Mouse (Mus musculus) heart, embryonic 16.5 days (tissue): ENCODE measurements at regions not wholly inside any gene's neighbourhood (a gene's known extent, or its start where the extent isn't known, plus 50 kb on each side); places are given as distances from the start of the nearest gene placed in this dataset.

Source experiments
- ATAC-seq: fragments of 200-750 bp; cut with Nextera tagmentation; replicated peaks from 2 replicates; pipeline ENCODE4 v1.8.0; 2017; ENCODE audit warnings: moderate number of reproducible peaks; ENCODE audit not compliant: insufficient read depth, low FRiP score; ENCODE audit errors: extremely low read depth
- H3K27ac ChIP-seq: fragments of 300-500 bp; sonication (generic); 2 replicates; pipeline ENCODE4 v1.5.1; 2014; ENCODE audit warnings: mild to moderate bottlenecking, low read length, control low read depth, moderate library complexity
- H3K27me3 ChIP-seq: fragments of 300-500 bp; sonication (generic); 2 replicates; pipeline ENCODE4 v1.6.1; 2014; ENCODE audit warnings: low read length, mixed read lengths; ENCODE audit not compliant: control insufficient read depth, insufficient read depth
- H3K36me3 ChIP-seq: fragments of 300-500 bp; sonication (generic); 2 replicates; pipeline ENCODE4 v1.6.1; 2014; ENCODE audit not compliant: control insufficient read depth, insufficient read depth
- H3K4me1 ChIP-seq: fragments of 300-500 bp; sonication (generic); 2 replicates; pipeline ENCODE4 v1.6.1; 2014; ENCODE audit warnings: low read length, mixed read lengths; ENCODE audit not compliant: control insufficient read depth, insufficient read depth
- H3K4me2 ChIP-seq: fragments of 300-500 bp; sonication (generic); 2 replicates; pipeline ENCODE4 v1.6.1; 2014; ENCODE audit warnings: low read depth, mild to moderate bottlenecking, control low read depth, low read length
- H3K4me3 ChIP-seq: fragments of 300-500 bp; sonication (generic); 2 replicates; pipeline ENCODE4 v1.5.1; 2014; ENCODE audit warnings: mild to moderate bottlenecking, control low read depth, low read length
- H3K9ac ChIP-seq: fragments of 300-500 bp; sonication (generic); 2 replicates; pipeline ENCODE4 v1.6.1; 2014; ENCODE audit warnings: low read length, control low read depth
- H3K9me3 ChIP-seq: fragments of 300-500 bp; sonication (generic); replicated peaks from 2 replicates; pipeline ENCODE4 v1.6.1; 2016; ENCODE audit warnings: low read length; ENCODE audit not compliant: control insufficient read depth
- WGBS: fragments of 180-500 bp; shearing (Covaris S2); extraction: QIAGEN DNeasy Blood & Tissue Kit; methylation state at CpG from one replicate; pipeline ENCODE4 v1.1.7; 2014; 5-methylcytosine and 5-hydroxymethylcytosine counted together

DNA sequence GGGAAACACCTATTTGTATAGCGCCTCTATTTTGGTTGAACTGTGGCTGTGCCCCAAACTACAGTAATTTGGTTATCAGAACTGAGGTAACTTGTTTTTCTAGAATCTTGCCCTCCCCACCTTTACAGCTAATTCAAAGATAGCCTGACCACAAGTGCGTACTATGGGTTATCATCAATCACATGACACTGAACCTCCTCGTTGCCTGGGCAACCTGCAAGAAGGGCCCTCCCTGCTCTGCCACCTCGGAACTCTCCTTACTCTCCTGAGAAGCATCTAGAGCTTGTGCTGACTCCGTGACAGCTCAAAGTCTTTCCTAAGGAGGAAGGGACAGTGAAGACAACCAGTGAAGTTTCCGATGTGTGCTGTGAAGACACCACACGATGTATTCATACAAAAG lies 72.2 kb upstream of the Mark1 start:
- Histone ChIP-seq H3K36me3 (no peaks in the 10 kb centered on the region), H3K4me3 (no peak overlapping the region), H3K9me3 (peaks cover 2% of the 10 kb centered on the region; the same call in 1 of the 2 replicates), H3K9ac (no peak overlapping the region), H3K4me1 (no peaks in the 10 kb centered on the region), H3K27me3 (no peaks in the 10 kb centered on the region), H3K27ac (no peak overlapping the region), H3K4me2 (no peak overlapping the region)
- 48% methylated on average over 7 of the region's 7 CpGs for WGBS
- no peak for ATAC-seq

DNA sequence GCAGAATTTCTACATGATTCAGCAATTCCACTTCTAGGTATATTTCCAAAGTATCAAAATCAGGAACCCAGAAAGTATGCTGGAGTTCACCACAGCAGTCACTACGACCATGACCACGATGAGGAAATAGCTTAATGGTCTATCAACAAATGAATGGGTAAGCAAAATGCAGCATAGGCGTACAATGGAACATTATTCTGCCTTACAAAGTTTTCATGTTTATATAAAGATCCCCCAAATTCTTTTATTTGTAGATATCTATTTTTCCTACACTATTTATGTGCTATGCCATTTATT lies 71.4 kb upstream of the Mark1 start:
- Histone ChIP-seq H3K36me3 (no peaks in the 10 kb centered on the region), H3K4me3 (no peak overlapping the region), H3K27me3 (no peaks in the 10 kb centered on the region), H3K27ac (no peak overlapping the region), H3K4me1 (no peaks in the 10 kb centered on the region), H3K9ac (no peak overlapping the region), H3K4me2 (no peak overlapping the region), H3K9me3 (no peaks in the 10 kb centered on the region)
- WGBS: 85% methylated on average over 3 of the region's 3 CpGs
- no peak for ATAC-seq

DNA sequence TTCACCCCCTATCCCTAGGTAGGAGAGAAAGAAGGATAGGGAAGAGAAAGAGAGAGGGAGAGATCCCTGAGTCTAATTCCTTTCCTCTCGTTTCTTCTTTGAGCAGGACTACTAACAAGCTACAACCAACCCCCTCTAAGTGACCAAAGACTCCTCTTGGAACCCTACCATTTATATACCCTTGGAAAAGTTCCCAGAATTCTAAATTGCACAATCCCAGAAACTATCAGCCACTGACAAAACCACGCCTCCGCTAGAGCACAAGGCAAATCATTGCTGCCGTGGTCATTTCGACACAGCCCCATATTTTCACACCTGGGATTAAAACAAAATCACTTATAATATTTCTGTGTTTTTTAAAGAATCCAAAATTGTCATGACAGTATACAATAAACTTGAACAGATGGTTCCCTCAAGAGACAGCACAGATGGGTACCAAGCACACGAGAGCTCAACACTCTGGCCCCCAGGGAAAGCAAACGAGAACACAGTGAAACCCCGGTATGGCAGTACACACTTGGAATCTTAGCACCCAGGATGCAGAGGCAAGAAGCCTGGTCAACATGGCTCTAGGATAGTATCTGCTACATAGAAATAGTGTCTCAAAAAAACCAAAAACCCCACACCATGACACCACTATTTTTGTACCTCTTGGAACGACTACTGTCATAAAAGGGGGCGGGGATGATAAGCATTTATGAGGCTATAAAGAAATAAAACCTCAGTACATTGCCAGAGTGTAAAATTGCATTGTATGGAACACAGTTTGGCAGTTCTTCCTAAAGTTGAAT lies 70.9 kb upstream of the Mark1 start:
- Histone ChIP-seq H3K27ac (no peak overlapping the region), H3K27me3 (no peaks in the 10 kb centered on the region), H3K4me3 (no peak overlapping the region), H3K4me2 (no peak overlapping the region), H3K36me3 (no peaks in the 10 kb centered on the region), H3K4me1 (no peaks in the 10 kb centered on the region), H3K9me3 (no peaks in the 10 kb centered on the region), H3K9ac (no peak overlapping the region)
- no peak for ATAC-seq
- 59% methylated on average over 10 of the region's 10 CpGs for WGBS

DNA sequence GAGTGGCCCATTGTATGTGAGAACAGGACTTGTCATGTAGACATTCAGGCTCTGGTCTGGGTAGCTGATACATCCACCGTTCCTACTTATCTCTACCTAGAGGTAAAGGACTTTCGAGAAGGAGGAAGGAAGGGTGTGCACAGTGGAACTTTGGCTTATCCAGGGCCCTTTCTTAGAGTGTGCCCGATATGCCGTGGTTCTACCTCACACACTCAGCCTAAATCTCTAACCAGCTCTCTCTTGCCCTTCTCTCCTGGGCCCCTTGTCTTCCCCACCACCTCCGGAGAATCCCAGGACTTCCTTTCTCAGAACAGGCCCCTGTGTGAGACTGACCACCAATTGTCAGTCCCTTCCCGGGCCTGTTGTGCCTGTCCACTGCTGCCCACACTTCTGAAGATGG lies 68.8 kb upstream of the Mark1 start:
- WGBS: 59% methylated on average over 6 of the region's 6 CpGs
- Histone ChIP-seq H3K27ac (no peak overlapping the region), H3K4me2 (no peak overlapping the region)

DNA sequence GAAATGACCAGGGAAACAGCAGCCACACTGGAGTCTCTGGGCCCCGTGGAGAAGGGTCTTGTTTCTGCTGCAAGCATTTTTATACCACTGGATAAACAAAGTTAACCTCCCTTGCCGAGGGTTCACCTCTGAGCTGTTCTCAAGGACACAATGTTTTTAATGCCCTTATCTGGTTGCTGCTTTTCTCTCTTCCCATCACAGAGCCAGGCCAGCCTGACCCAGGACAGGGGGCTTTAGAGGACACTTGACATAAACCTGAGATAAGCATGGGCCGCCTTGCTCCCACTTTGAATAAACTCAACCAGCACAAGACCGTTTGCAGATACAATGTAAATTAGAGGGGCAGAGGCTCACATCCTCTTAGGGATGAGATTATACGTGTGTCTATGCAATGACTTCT lies 68.3 kb upstream of the Mark1 start:
- Histone ChIP-seq H3K36me3 (no peaks in the 10 kb centered on the region), H3K27ac (no peak overlapping the region), H3K9me3 (no peaks in the 10 kb centered on the region), H3K27me3 (no peaks in the 10 kb centered on the region), H3K9ac (no peak overlapping the region), H3K4me2 (no peak overlapping the region), H3K4me1 (0 out of 2 replicates have a peak, but pooled peaks cover 3% of the 10 kb centered on the region), H3K4me3 (no peak overlapping the region)
- 25% methylated on average over 5 of the region's 5 CpGs for WGBS
- 0 out of 2 replicates have a peak, but pooled peaks have one; percentile 18 for ATAC-seq

More for the DNA sequence above, 68.8 kb upstream of the Mark1 start:
- Histone ChIP-seq H3K36me3 (no peaks in the 10 kb centered on the region), H3K9ac (no peak overlapping the region), H3K9me3 (no peaks in the 10 kb centered on the region), H3K4me3 (no peak overlapping the region), H3K4me1 (0 out of 2 replicates have a peak, but pooled peaks cover 3% of the 10 kb centered on the region), H3K27me3 (no peaks in the 10 kb centered on the region)
- ATAC-seq: no peak

DNA sequence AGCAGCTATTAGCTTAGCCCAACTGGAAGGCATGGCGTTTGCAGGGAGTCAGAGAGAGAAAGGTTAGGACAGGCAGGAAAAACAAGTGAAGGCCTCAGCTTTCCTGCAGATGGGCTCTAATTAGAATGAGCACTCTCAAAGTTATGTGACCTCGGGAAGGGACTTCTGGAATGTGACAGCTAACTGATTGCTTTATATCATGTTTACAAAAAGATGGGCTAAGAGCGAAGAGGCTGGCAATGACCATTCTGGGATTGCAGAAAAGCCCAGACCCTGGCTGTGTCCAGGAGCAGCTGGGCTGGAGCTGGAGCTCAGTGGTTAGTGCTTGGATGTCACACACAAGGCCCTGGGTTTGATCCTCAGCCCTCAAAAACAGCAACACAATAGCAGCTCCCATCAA lies 65.7 kb upstream of the Mark1 start:
- Histone ChIP-seq H3K27me3 (no peaks in the 10 kb centered on the region), H3K4me1 (0 out of 2 replicates have a peak, but pooled peaks cover 3% of the 10 kb centered on the region), H3K4me3 (no peak overlapping the region), H3K36me3 (no peaks in the 10 kb centered on the region), H3K9me3 (no peaks in the 10 kb centered on the region), H3K9ac (no peak overlapping the region), H3K4me2 (no peak overlapping the region), H3K27ac (no peak overlapping the region)
- WGBS: 37% methylated on average over 3 of the region's 3 CpGs
- ATAC-seq: no peak

DNA sequence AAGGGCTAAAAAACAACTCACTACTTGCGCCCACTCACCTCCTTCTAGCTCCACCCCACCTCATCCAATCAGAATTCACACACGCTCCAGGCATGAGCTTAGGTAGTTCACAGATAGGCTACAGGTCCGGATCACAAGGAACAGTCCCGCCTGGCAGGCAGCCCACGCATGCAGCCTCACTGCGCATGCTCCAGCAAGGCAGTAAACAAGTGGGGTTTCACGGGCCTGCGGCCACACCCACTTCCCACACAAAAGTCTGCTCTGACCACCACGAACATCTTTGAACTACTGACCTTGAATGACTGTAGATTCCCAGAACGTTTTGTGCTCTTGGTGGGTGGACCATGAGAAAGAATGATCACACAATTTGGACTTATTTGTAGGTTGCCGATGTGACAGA lies 62.7 kb upstream of the Mark1 start:
- no peak overlapping the region for H3K4me3 ChIP-seq
- H3K4me2 ChIP-seq: no peak overlapping the region
- H3K27me3 ChIP-seq: no peaks in the 10 kb centered on the region
- no peak overlapping the region for H3K9ac ChIP-seq
- 0 out of 2 replicates have a peak, but pooled peaks cover 3% of the 10 kb centered on the region for H3K4me1 ChIP-seq
- ATAC-seq: no peak
- H3K9me3 ChIP-seq: no peaks in the 10 kb centered on the region
- H3K36me3 ChIP-seq: no peaks in the 10 kb centered on the region
- no peak overlapping the region for H3K27ac ChIP-seq
- 65% methylated on average over 11 of the region's 11 CpGs for WGBS

DNA sequence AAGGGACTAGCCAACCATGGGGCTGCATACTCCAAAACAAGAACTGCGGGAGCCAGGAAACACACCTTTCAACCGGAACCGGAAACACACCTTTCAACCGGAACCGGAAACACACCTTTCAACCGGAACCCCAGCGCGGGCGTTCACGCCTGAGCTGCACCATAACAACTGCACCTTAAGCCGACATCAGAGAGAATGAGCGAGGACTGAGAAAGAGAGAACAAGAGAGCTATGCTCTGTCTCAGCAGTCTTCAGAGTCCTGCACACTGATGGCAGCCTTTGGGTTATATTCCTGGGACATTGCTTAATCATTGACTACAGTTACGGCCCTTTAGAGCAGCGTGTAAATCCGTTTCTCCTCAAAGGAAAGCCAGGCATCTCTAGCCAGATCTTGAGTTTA lies 58.1 kb upstream of the Mark1 start:
- Histone ChIP-seq H3K4me3 (no peak overlapping the region), H3K4me2 (no peak overlapping the region), H3K4me1 (no peaks in the 10 kb centered on the region), H3K9ac (no peak overlapping the region), H3K36me3 (no peaks in the 10 kb centered on the region), H3K9me3 (no peaks in the 10 kb centered on the region), H3K27ac (no peak overlapping the region), H3K27me3 (no peaks in the 10 kb centered on the region)
- no peak for ATAC-seq
- WGBS: 88% methylated on average over 15 of the region's 15 CpGs

DNA sequence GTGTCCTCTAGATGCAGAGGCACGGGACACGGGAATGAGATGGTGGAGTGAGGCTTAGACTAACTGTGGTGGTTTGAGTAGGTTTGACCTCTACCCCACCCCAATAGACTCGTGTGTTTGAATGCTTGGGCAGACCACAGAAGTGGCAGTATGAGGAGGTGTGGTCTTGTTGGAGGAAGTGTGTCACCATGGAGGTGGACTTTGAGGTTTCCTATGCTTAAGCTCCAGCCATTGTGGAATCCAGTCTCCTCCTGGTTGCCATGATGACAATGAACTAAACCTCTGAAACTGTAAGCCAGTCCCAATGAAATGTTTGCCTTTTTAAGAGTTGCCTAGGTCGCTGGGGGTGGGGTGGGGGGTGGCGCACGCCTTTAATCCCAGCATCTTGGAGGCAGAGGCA lies 53.3 kb upstream of the Mark1 start:
- H3K9me3 ChIP-seq: no peaks in the 10 kb centered on the region
- H3K27ac ChIP-seq: no peak overlapping the region
- no peak overlapping the region for H3K9ac ChIP-seq
- 74% methylated on average over 6 of the region's 6 CpGs for WGBS
- H3K36me3 ChIP-seq: no peaks in the 10 kb centered on the region
- H3K4me1 ChIP-seq: peaks cover 6% of the 10 kb centered on the region
- H3K27me3 ChIP-seq: no peaks in the 10 kb centered on the region
- ATAC-seq: no peak
- H3K4me2 ChIP-seq: no peak overlapping the region
- H3K4me3 ChIP-seq: no peak overlapping the region
